Mouse (Mus musculus) embryo, embryonic 10.5 days (tissue): ENCODE measurements around the gene Zgpat.

Experiments
- DNase-seq: peaks from one replicate; pipeline ENCODE4 v3.0.0-alpha.2; 2015; ENCODE audit warnings: low spot score

The Zgpat gene

GRCm38 (mm10) chr2:181384919-181385391 lies 20.2 kb downstream of the Zgpat start:
- DNase-seq, result no peak

GRCm38 (mm10) chr2:181385885-181386284 lies 21.2 kb downstream of the Zgpat start:
- DNase-seq, result no peak

- no peak for DNase-seq
Measured at GRCm38 (mm10) chr2:181386663-181387210, 22.0 kb downstream of the Zgpat start.

GRCm38 (mm10) chr2:181390136-181390870 lies 25.6 kb downstream of the Zgpat start:
- no peak for DNase-seq

- no peak for DNase-seq
Measured at GRCm38 (mm10) chr2:181391022-181391421, 26.3 kb downstream of the Zgpat start.

GRCm38 (mm10) chr2:181391541-181391940 lies 26.8 kb downstream of the Zgpat start:
- DNase-seq, result no peak

GRCm38 (mm10) chr2:181392600-181393213 lies 28.0 kb downstream of the Zgpat start:
- DNase-seq, result peak; percentile 95

- no peak for DNase-seq
Measured at GRCm38 (mm10) chr2:181394086-181394485, 29.4 kb downstream of the Zgpat start.

- no peak for DNase-seq
Measured at GRCm38 (mm10) chr2:181397207-181397761, 32.6 kb downstream of the Zgpat start.

- no peak for DNase-seq
Measured at GRCm38 (mm10) chr2:181401497-181401896, 36.8 kb downstream of the Zgpat start.

- DNase-seq, result no peak
Measured at GRCm38 (mm10) chr2:181403722-181404121, 39.0 kb downstream of the Zgpat start.

GRCm38 (mm10) chr2:181409643-181410042 lies 44.9 kb downstream of the Zgpat start:
- no peak for DNase-seq

- peak; percentile 86 for DNase-seq
Measured at GRCm38 (mm10) chr2:181410760-181411473, 46.2 kb downstream of the Zgpat start.

GRCm38 (mm10) chr2:181413141-181413540 lies 48.4 kb downstream of the Zgpat start:
- no peak for DNase-seq

GRCm38 (mm10) chr2:181415945-181416344 lies 51.2 kb downstream of the Zgpat start:
- DNase-seq, result no peak

- DNase-seq, result no peak
Measured at GRCm38 (mm10) chr2:181419359-181419758, 54.6 kb downstream of the Zgpat start.

GRCm38 (mm10) chr2:181420426-181420825 lies 55.7 kb downstream of the Zgpat start:
- no peak for DNase-seq

GRCm38 (mm10) chr2:181420903-181421638 lies 56.3 kb downstream of the Zgpat start:
- DNase-seq, result no peak

- DNase-seq, result no peak
Measured at GRCm38 (mm10) chr2:181423834-181424233, 59.1 kb downstream of the Zgpat start.
